Mouse (Mus musculus): ENCODE measurements around the gene Xrcc3.

Gene Xrcc3

DNA sequence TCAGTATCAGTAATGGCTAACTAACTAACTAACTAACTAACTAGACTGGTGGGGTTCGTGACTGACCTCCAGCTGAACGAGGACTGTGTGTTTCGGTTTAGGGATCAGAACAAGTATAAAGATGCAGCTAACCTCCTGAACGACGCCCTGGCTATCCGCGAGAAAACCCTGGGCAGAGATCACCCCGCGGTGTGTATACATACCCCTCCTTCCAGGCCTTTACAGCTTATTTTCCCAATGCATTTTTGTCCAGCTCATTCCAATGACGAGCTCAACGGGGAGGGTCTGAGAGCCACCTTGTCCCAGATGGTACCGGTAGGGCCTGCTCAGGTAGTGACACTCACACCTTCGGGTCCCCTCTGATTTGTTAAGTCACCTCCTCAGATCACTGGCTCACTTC is 35.8 kb downstream of the Xrcc3 start:
- no peak for DNase-seq (ENCODE audit: extremely low read depth, low read depth, low spot score)

DNA sequence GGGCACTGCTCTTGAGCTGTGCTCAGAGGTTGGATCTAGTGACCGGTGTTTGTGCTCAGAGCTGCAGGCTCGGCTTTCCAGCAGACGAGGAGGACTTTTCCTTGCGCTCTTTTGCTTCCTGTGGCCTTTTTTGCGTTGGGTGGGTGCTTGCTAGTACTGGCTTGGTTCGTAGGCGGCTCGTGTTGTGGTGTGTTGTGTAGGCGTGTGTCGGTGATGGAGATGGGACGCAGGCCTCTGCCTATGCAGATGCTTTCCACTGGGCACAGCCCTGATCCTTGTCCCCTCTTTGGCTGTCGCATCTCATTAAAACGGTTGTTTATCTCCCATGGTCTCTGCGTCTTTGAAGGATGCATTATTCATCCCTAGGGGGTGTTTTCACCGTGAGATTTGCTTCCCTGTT is 38.8 kb downstream of the Xrcc3 start:
- DNase-seq (ENCODE audit: extremely low read depth, low read depth, low spot score), result no peak

DNA sequence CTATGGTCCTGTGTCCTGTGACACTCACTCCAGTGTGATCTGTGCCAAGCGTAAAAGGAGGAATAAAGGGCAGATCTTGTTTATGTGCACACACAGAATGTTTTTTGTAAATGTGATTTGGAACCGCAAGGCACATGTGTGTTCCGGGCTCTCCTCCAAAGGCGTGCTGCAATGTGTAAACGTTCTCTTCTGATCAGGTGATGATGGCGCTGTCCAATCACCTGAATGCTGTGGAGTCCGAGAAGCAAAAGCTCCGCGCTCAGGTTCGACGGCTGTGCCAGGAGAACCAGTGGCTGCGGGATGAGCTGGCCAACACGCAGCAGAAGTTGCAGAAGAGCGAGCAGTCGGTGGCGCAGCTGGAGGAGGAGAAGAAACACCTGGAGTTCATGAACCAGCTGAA is 39.5 kb downstream of the Xrcc3 start:
- no peak for DNase-seq (ENCODE audit: extremely low read depth, low read depth, low spot score)

DNA sequence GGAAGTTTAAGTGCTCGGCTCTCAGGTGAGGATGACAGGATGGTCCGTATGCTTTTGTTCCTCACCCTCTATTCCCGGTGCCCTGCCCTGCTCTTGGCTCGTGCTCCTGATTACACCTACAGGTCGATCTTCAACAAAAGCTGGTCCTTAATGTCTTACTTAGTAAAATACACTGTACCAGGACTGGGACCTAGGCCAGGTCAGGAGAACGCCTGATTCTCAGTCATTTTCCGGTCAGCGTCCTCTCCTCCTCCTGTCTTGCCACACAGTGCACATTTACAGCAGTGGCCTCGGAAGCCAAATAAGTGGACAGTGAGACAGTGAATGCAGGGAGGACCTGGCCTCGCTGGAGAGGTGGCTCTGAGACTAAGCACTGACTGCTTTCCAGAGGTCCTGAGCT is 43.0 kb downstream of the Xrcc3 start:
- no peak for DNase-seq (ENCODE audit: extremely low read depth, low read depth, low spot score)

DNA sequence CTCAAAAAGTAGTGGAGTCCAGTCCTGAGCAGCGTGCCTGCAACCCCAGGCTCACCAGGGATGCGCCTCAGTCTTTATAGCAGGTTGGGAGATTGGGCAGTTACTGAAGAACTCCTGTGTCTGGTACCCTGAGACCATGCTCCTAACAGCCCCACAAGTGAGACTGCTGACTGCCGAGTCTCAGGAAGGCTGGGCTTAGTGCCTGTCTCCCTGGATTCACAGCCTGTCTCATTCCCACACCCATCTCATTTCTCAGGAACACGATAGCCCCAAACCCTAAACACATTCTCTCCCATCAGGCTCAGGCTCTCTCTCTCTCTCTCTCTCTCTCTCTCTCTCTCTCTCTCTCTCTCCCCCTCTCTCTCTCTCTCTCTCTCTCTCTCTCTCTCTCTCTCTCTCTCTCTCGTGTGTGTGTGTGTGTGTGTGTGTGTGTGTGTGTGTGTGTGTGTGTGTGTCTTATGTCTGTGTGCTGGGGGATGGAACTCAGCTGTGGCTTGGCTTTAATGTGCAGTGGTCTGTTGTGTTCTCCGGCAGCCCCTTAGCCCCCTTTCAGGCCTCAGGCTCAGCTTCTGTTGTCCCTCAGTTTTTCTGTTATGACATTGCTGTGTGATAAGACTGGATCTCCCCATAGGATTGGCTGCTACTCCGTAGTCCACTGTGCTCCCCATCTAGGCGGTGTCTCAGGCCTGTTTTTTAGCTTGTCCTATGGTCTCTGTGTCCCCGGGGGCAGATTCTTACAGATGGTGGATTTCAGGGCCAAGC is 43.7 kb downstream of the Xrcc3 start:
- DNase-seq (ENCODE audit: extremely low read depth, low read depth, low spot score), result no peak

DNA sequence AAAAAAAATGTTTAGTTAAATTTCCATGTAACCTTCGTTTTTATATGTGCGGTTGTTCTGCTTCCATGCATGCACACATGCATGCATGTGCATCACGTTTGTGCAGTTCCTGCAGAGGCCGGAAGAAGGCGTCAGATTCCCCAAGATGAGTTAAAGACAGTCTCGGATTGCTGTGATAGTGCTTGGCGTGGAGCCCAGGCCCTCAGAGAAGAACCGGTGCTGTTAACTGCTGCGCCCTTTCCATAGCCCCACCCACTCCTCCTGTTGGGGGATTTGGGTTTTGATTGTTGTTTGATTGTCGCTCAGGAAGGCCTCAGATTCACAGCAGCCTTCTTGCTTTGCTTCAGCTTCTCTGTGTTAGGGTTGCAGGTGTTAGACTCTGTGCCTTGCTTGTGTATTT is 44.4 kb downstream of the Xrcc3 start:
- DNase-seq (ENCODE audit: extremely low read depth, low read depth, low spot score), result no peak

DNA sequence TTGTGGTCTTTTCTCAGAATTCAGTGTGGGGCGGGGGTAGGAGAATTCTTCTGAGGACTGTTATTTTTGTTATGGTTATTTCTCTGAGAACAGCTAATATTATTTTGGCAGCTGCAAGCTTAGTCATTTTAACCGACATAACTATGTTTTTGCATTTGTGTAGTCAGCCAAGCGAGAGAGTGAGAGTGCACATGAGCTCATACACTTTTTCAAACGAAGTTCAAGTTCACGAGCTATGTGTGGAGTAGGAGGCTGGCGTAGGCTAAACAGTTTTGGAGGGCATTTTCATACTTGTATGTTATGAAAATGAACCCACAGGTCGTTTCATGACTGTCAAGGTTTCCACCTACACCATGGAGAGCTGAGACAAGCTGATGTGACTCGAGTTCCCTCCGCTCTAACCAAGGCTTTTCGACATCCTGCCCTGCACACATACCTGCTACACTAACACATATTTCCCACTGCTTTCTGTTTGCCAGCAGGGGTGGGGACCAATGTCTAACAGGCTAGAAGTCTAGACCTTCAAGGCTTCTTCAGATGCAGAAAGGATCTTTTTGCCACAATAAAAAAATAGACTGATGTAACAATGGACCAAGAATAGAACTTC is 45.2 kb downstream of the Xrcc3 start:
- no peak for DNase-seq (ENCODE audit: extremely low read depth, low read depth, low spot score)

DNA sequence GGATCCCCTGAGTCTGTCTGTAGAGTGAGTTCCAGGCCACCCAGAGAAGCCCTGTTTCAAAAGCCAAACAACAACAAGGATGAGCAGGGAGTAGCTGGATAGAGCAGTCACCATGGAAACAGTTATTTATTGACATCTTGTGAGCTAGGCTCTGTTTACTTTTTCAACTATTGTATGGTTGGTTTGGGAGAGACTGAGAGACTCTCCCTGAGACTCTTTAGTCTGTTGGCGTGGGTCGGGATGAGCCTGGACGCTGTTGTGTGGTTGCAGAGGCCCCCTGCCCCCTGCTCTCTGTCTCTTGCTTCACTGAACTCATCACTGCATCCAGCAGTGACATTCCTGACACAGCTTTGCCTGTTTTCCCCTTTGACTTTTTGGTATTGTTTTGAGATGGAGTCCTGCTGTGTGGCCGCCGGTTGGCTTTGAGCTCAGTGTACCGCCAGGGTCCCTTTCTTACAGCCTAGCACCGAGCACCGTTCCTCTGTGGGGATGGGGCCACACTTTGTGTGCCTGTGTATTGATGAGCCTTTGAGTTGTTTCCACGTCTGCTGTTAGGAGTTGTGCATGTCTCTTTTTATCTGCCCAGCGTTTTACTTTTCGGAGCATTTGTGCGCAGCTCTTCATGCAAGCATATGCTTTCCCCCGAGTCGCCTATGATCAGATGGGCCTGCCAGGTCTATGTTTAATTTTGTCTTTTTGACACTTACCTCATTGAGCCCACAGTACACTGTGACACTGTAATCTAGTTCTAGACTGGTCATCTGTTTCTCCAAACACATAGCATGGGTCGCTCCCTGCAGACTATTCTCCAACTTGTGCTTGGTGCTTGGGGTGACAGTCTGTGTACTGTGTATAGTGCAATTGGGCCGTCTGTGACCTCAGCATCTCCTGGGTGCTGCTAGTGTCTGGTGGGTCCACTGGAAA is 47.1 kb downstream of the Xrcc3 start:
- no peak for DNase-seq (ENCODE audit: extremely low read depth, low read depth, low spot score)

DNA sequence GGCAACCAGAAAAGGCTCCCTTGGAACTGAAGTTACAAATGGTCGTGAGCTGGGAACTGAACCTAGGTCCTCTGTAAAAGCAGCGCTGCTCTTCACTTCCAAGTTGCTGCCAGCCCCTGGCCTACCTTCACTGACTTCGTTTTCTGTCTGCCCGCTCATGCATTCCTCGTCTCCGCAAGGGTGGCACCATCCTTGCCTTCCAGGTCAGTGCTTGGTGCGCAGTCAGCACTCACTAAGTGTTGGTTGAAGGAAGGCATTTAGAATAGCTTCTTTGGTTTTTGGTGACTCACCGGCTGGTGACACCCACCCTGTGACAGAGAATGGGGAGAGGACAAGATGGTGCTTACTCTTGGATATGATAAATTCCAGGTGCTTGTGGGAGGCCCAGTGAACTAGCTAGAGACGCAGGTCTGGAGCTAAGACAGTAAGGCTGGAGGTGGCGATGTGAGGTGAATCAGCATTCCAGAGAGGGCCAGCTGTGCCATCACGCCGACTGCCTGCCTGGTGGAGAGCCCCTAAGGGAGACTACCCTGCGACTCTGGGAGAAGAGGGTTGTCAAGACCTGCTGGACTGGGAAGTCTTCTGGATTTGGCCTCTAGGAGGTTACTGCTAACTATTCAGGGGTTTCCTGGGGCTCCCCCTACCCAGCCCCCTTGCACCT is 50.9 kb downstream of the Xrcc3 start:
- DNase-seq (ENCODE audit: extremely low read depth, low read depth, low spot score), result no peak

DNA sequence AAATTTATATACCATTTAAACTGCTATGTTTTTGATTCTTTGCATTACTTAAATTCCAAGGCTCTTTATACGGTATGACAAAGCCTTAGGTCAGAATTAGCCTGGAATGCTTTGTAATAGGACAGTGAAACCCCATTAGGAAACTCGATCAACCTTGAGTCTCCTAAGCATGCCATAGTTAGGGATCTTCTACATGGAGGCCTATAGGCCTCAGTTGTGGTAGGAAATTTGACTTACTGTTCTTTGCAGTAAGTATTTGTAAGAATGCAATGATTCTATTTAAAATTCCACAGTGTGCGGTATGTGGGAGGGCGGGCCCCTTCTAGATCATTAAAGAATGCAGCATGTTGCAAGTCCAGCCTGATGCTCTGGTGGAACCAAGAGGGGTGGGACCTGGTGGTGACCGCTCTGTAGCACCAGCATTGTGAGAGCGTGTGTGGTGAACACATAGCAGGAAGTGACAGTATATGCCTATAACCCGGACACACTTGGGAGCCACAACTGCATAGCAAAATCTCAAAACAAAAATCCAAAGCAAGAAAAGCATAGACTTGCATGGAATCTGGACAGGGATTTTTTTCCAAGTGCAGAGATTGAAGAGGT is 53.3 kb downstream of the Xrcc3 start:
- no peak for DNase-seq (ENCODE audit: extremely low read depth, low read depth, low spot score)

DNA sequence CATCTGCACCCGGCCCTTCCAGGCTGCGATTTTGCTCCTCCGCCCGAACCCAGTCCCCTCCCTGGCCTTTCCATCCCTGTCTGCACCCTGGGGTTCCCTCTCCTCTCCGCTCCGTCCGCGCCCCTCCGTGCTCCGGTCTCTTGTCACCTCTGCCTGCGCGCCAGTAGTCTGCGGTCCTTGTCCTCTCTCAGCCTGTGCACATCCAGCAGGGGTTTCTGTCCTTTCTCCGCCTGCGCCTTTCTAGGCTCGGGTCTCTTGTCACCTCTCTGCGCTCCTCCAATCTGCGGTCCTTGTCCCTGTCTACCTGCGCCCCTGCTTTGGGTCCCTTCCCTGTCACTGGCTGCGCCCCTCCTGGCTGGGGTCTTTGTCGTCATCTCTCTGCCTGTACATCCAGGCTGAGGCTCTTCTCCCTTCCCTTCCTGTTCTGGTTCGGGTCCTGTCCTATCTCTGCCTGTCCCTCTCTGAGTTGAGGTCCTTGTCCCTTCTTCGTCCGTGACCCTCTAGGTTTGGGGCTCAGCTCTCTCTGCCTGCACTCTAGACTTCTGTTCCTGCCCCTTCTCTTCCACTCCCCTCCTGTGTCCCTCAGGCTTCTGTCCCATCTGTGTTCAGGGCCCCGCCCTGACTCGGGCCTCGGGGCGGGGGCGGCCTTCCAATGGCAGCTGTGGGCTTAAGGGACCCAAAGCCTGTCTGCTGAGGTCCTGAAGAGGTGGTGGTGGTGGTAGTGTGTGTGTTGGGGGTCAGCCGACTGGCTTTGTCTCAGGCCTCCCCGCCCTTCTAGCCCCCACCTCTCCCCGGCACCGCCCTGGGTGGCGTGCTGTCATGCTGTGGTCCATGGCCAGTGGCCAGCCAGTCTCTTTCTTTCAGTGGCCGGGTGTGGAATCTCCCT is 54.3 kb downstream of the Xrcc3 start:
- no peak for DNase-seq (ENCODE audit: extremely low read depth, low read depth, low spot score)

DNA sequence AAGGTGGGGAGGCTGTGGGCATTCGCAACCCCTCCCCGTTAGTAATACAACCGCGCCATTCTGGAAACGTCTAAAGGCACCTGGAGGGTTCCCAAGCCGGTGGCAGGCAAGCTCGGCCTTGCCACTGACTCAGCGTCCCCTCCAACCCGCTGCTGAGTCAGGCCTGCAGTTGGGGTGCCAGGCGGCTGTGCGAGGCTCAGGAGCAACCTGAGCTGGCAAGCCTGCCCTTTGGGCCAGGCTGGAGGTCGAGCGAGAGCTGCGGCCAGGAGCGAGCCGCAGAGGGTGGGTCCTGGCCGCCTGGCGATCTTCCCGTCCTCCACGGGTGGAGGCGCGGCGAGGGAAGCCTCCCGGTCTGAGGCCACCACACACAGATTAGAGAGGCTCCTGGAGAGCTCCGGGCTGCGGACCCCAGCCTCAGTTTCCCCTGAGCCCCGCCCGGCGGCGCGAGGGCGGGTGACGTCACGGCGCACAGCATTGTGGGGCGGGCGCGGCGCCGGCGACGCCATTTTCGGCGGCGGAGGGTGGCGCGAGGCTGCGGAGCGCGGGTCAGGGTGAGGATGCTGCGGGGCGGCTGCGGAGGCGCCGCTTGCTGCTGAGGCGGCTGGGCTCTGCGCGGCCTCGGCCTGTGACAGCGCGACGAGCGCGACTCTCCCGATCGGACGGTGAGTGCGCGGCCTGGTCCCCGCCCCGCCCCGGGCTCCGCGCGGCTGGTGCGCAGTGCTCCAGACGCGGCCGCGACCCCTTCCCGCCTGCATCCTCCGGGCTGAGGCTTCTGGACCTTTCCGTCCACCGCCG is 55.1 kb downstream of the Xrcc3 start, which contains the start of gene Klc1:
Gene Klc1, plus strand, starts transcription at position 469 of the 795 bp plus-strand sequence.
- no peak for DNase-seq (ENCODE audit: extremely low read depth, low read depth, low spot score)

DNA sequence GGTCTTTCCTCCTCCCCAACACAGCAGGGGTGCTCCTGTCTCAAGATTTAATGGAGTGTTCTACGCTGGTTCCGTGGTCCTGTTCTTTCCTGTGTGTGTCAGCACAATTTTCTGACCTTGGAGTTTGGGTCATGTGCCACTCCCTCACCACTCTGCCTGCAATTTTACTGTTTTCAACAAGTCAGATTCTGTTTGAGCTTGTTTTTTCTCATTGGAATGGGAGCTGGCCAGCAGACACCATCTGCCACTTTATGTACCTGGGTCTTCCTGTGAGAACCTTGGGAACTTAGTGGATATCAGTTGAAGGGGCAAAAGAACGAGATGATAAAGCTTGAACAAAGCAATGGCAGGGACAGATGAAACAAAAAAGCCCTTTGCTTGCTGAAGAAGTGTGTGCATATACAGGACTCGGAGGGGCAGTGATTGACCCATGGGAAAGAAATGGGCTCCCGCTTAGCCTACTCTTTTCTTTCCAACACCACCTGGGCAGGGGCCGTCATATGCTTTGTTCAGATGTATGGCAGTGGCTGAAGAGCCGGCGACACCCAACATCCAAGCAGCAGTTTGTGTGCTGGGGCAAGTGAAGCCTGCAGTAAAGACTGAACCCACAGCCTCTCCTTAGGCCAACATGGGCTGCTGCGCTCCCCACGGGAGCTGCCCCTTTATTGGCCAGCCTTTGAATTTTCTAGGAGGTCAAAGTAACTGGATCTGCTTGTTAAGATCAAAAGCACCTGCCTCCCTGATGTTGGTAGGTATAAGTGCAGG is 55.9 kb downstream of the Xrcc3 start:
- DNase-seq (ENCODE audit: extremely low read depth, low read depth, low spot score), result no peak

DNA sequence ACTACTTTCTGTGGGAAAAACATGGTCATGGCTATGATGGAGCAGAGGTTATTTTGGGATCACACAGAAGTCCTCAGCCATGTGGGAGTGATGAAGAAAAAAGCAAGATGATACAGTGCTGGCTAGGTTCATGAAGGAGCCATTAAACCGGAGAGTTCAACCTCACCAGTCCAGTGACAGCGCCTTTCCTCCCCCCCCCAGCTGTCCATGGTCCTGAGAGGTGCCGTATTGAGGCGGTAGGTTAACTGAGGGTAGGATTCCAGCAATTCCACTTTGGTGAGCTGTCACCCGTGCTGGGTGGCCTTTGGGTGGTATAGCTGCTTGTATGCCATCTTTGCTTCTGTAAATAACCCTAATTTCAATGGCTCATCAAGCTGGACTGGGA is 57.0 kb downstream of the Xrcc3 start:
- DNase-seq (ENCODE audit: extremely low read depth, low read depth, low spot score), result no peak

DNA sequence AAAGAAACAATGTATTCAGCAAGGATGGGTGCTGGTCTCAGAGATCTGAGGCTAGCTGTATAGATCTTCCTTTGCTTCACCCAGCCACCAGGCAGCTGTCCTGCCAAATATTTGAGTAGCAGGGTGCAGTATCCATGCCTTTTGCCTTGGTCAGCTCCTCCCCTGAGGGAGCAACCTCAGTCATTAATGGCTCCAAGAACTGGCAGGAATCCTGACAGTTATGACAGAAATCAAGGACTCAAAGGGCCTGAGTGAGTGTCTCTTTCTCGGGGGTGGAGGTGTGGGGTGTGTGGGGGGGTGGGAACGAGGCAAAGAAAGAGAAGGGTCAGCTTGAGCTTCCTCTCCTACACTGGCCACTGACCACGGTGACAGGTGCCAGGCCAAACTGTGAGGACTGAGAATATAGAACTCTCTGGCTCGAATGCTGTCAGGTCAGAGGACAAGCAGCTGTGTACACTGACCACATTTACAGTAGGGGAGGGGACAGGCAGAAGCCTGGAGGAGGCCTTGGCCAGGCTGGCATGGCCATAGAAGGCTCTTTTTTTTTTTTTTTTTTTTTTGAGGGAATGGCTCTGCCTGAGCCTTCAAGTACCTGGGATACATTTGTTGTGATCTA is 57.5 kb downstream of the Xrcc3 start:
- no peak for DNase-seq (ENCODE audit: extremely low read depth, low read depth, low spot score)

DNA sequence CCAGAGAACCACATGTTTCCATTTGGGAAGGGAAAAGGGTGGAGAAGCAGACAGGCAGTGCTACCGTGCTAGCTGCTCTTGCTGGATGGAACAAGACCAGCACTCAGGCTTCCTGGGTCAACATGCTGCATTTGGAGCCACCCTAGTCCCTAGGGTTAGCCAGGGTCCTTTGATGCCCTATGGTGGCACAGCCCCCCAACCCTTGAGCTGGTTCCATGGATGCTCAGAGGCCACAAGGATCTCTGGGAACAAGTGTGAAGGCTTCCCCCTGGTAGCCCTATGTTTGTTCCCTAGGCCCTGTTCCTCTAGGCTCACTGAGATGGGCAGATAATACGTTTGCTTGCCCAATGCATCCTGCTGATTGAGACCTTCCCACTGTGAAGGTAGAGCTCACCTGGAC is 58.4 kb downstream of the Xrcc3 start:
- DNase-seq (ENCODE audit: extremely low read depth, low read depth, low spot score), result no peak

DNA sequence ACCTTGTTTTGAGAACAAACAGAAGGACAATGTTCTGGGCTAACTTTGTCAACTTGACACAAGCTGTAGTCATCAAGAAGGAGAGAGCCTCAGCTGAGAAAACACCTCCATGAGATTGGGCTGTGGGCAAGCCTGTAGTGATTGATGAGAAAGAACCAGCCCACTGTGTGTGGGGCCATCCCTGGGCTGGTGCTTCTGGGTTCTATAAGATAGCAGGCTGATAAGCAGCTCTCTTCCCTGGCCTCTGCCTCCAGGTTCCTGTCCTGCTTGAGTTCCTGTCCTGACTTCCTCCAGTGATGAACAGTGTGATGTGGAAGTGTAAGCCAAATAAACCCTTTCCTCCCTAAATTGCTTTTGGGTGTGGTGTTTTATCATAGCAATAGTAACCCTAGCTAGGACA is 59.0 kb downstream of the Xrcc3 start:
- no peak for DNase-seq (ENCODE audit: extremely low read depth, low read depth, low spot score)

DNA sequence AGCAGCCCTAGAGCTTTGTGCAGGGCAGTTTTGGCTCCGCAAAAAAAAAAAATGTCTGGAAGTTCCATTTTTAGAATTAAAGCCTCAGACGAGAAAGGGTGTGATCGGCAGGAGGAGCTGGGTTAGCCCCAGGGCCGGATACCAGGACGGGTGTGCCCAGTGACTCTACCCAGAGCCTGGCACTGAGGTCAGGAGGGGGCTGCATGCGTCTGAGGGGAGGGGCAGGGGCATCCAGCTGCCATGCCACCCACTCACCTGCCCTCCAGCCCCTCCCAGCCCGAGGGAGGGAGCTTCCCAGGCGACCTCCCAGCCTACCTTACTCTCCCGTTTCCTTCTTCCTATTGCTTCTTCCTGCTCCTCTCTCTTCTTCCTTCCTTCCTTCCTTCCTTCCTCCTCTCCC is 60.3 kb downstream of the Xrcc3 start:
- DNase-seq (ENCODE audit: extremely low read depth, low read depth, low spot score), result no peak
